ENCODE assay signal across 8 mouse cellular contexts in genomic region chr2:75612981-75613567, GRCm38 (mm10). TPM values are rescaled to one million over a fixed set of nuclear protein-coding genes. Genes with fewer than 3 reads are reported as not detected.
DNase-seq lines count a peak whose midpoint lies in the region; ATAC-seq and TF ChIP-seq lines count a peak whose summit lies in the region.

No protein-coding gene starts in this region.

- no peak overlapping the region for H3K27ac ChIP-seq in liver, embryonic 14.5 days

- no peak for TF ChIP-seq EP300 in liver, embryonic 14.5 days (IDR thresholded peaks at IDR 0.05; ENCODE audit: low read depth)

- ATAC-seq in liver, embryonic 14.5 days (ENCODE audit: insufficient read depth), result no peak
- ATAC-seq in activated CD4-positive, CD25-positive, alpha-beta regulatory T cell, adult 4 months, result no peak

- TF ChIP-seq CTCF in liver, embryonic 14.5 days (IDR thresholded peaks at IDR 0.05; ENCODE audit: low read depth), result no peak

- H3K9ac ChIP-seq in liver, embryonic 14.5 days (replicated peaks), result no peak overlapping the region

- no peaks in the 10 kb centered on the region for H3K9me3 ChIP-seq in liver, embryonic 14.5 days (ENCODE audit: control insufficient read depth, low read length)

- H3K27me3 ChIP-seq in liver, embryonic 14.5 days (ENCODE audit: control insufficient read depth, insufficient read depth, low read length), result peaks cover 25% of the 10 kb centered on the region

- no peak overlapping the region for H3K4me3 ChIP-seq in liver, embryonic 14.5 days (ENCODE audit: insufficient read depth in 1 of 2, low read depth in 2 of 2, low read length in 2 of 2)

- no peaks in the 10 kb centered on the region for H3K36me3 ChIP-seq in liver, embryonic 14.5 days (replicated peaks; ENCODE audit: control insufficient read depth, insufficient read depth, low read depth)

- peak overlapping the region; percentile 28; the same call in 1 of the 2 replicates for H3K4me2 ChIP-seq in liver, embryonic 14.5 days (ENCODE audit: low read depth)

- intact Hi-C loops in heart, postnatal 10 days (cut with DNase I), result loop anchor here (2.0 kb wide), 2 partner anchors 46 to 90 kb away; partner anchors contain the start of gene Hnrnpa3

- WGBS in liver, embryonic 14.5 days (ENCODE audit: insufficient replicate concordance), result 6% methylated on average over 14 of the region's 14 CpGs

- peak; percentile 67 to 89 for DNase-seq in adrenal gland, adult (ENCODE audit: inconsistent age in 2 of 2, low spot score in 1 of 2)
- no peak for DNase-seq in adrenal gland, adult 8-10 months
- DNase-seq in adrenal gland, postnatal 25 days, result peak; percentile 45
- DNase-seq in heart, postnatal 10 days, result peak; percentile 51 to 62
- no peak for DNase-seq in liver, embryonic 14.5 days (ENCODE audit: low read depth in 3 of 3, low spot score in 3 of 3)
- peak; percentile 88 for DNase-seq in urinary bladder, postnatal 14 days (ENCODE audit: low spot score)
- DNase-seq in gastrocnemius, postnatal 25 days, result no peak

- H3K4me1 ChIP-seq in liver, embryonic 14.5 days (replicated peaks; ENCODE audit: control insufficient read depth in 2 of 2, insufficient read depth in 2 of 2, low read length in 1 of 2), result peaks cover 0 to 6% of the 10 kb centered on the region in 2 experiments; a peak in 3 of 4 replicates

RNA-seq across cellular contexts. Expression of gene Hnrnpa3, which starts 46.0 kb away (rescaled TPM):
- 100 to 1,000 TPM; 269 to 378 (median 343) TPM for total RNA-seq in adrenal gland, adult 8-10 months (2022)
- total RNA-seq in adrenal gland, postnatal 25 days (2021), result 426 and 454 TPM in 2 replicates
- 100 to 1,000 TPM; 336 to 360 TPM for total RNA-seq in heart, postnatal 10 days (2021)
- 189 and 409 TPM in 2 replicates for polyA plus RNA-seq in liver, embryonic 14.5 days (2012; rRNA removed)
- 85.0 and 93.4 TPM in 2 replicates for polyA plus RNA-seq in liver, embryonic 14.5 days (2014; fragmentation: Nextera tagmentation; extraction: Ambion mirVana)
- polyA plus RNA-seq in activated CD4-positive, CD25-positive, alpha-beta regulatory T cell, adult 4 months (2017; shearing (Covaris generic)), result 100 to 1,000 TPM; 133 to 270 TPM
- total RNA-seq in gastrocnemius, postnatal 25 days (2021), result 100 to 1,000 TPM; 108 to 125 TPM

Comparison
In these comparisons a context has a peak if more than half of its experiments do, and no peak if none do; other contexts are left out.
1. DNase-seq: peak in adrenal gland, adult (2 of 2), adrenal gland, postnatal 25 days (single experiment), heart, postnatal 10 days (2 of 2) and urinary bladder, postnatal 14 days (single experiment); none in adrenal gland, adult 8-10 months (single experiment), liver, embryonic 14.5 days (0 of 3) and gastrocnemius, postnatal 25 days (single experiment).